Mouse (Mus musculus) layer of hippocampus, adult 8-10 months (tissue): ENCODE results near the gene Chd6. TPM values are rescaled to one million over a fixed set of nuclear protein-coding genes. Genes with fewer than 3 reads are reported as not detected.
"Not testable (repeated sequence)": the region's sequence is repeated elsewhere in the genome, so short reads cannot be mapped to it uniquely, and the experiment has no call there.

Experiments used
- DNase-seq, 2 experiments: peaks; one replicate each; pipeline ENCODE4 v3.0.0; 2022; ENCODE audit warnings: low spot score in 2 of 2
- total RNA-seq, 4 experiments: library from RNA; stranded (reverse); gene quantifications; 2 replicates each; pipeline ENCODE4 v1.2.4; 2022

The Chd6 gene
- total RNA-seq, 4 experiments from 2014 or later, result 56.4 to 73.8 (median 61.9) TPM

- DNase-seq, result no peak
Observed at GRCm38 (mm10) chr2:160990339-160991070, 118.4 kb downstream of the Chd6 start.

DNA sequence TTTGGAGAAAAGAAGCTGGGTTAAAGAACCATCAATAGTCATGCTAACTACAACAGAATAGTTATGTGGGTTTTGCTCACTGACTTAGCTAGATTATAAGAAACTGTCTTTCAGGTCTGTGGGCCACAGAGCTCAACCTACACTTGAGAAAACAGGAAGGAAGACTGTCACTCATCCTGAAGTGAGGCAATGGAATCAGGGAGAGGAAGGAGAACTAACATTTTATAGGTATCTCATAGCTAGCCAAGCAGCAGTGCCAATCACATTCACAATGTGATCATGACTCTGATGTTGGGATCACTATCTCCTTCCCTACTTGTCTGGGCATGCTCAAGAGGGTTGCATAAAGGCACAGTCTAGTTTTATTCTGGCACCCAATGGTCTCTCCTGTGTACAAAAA lies 121.4 kb downstream of the Chd6 start:
- no peak for DNase-seq

DNA sequence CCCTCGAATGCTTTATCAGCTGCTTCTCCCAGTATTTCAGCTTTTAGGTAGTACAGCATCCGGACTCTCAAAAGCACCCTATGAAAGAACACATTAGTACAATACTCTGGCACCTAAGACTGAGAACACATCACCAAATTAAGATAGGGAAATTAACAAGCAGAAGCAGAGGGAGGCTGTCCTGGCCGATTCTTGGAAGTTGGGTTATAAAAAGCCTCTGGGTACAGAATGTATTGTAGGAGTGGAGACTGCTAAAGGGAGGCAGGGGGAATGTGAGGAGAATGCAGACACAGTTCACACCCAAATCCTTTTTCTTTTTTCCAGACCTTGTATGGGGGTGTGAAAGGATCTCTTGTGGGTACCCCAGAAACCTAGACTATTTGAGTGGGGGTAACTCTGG lies 126.2 kb downstream of the Chd6 start:
- no peak for DNase-seq

GRCm38 (mm10) chr2:160981791-160982190 lies 127.1 kb downstream of the Chd6 start:
- no peak for DNase-seq

- no peak for DNase-seq
Observed at GRCm38 (mm10) chr2:160978651-160979050, 130.2 kb downstream of the Chd6 start.

GRCm38 (mm10) chr2:160977248-160977647 lies 131.6 kb downstream of the Chd6 start:
- no peak for DNase-seq

DNA sequence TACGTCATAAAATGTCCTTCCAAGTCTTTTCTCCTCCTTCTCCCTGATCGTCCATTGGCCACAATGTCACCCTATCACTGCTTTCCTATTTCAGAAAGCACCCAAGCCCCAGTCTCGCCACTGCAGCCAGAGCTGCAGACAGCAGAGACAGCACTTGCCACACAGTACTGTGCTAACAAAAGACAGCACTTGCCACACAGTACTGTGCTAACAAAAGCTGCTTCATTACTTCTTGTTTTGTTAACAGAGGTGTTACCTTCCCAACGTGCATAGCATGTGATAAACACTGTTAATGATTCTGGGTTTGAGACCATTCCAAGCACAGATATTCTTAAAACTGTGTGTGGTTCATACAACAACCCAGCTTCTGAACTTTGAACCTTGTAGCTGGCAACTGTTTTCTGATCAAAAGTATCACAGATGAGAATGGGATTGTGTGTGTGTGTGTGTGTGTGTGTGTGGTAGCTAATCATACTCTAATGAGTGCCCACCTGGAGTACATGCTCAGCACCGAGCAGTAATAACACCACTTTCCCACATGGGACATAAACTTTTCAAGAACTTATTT lies 135.1 kb downstream of the Chd6 start:
- no peak for DNase-seq

- DNase-seq, result no peak
Observed at GRCm38 (mm10) chr2:160972103-160972792, 136.6 kb downstream of the Chd6 start.

DNA sequence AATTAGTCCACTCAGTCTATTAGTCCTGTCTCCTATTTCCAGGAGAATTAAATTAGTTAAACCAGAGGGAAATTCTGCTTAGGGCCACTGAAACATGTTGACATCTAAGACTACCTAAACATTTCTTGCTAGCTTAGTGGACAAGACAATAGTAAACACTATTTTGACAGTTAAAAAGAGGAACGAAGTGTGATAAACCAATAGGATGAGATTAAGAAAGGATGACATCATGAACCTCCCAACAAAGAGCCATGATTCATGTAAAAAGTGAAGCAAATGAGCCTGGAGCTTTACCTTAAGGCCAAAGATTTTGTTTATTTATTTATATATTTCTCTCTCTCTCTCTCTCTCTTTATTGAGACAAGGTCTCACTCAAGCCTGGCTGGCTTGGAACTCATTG lies 146.7 kb downstream of the Chd6 start:
- no peak for DNase-seq

DNA sequence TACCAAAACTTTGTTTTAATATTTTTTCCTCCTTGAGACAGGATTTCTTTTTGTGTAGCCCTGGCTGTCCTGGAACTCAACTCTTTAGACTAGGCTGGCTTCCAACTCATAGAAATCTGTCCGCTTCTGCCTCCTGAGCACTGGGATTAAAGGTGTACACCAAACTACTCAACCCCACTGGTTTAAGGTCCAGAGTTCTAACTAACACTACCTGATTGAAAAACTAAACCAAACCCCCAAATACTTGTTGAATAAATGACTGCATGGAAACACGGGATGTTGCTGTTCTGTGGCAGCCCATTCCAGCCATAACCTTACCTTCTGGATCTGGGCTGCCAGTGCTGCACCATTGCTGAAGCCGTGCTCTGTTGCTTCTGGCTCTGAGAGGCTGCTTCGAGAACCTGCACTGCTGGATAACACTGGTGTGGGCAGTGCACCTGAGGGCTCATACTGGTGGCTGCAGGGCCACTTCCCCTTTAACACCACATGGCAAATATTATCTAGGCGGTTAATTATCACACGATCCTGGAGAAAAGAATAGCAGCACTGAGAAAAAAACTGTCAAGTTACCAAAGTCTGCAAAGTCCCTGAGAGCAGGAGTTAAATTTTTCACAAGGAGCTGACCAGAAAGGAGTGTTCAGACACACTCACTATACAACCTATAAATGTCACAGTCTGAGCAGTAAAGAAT lies 147.8 kb downstream of the Chd6 start:
- DNase-seq, result no peak

DNA sequence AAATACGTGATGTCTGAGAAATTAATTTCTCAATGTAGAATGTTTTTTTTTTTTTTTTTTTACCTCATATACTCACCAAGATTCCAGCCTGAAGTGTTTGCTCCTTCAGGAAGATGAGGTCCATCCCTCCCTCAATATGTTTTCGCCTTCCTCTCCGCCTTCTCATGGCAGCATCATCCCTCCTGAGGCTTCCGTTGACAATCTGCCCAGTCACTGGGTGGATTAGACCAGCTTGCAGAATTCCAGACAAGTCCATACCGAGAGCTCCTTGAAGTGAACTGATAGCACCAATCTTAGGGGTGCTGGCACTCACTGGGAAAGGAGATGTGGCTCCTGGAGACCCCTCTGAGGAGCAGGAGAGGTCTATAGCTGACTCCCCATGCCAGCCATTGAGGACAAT lies 149.0 kb downstream of the Chd6 start:
- no peak for DNase-seq

GRCm38 (mm10) chr2:160958737-160959136 lies 150.1 kb downstream of the Chd6 start:
- no peak for DNase-seq

- DNase-seq, result not testable (repeated sequence)
Observed at GRCm38 (mm10) chr2:160957801-160958200, 151.1 kb downstream of the Chd6 start.

GRCm38 (mm10) chr2:160957307-160957706 lies 151.6 kb downstream of the Chd6 start:
- not testable (repeated sequence) for DNase-seq

DNA sequence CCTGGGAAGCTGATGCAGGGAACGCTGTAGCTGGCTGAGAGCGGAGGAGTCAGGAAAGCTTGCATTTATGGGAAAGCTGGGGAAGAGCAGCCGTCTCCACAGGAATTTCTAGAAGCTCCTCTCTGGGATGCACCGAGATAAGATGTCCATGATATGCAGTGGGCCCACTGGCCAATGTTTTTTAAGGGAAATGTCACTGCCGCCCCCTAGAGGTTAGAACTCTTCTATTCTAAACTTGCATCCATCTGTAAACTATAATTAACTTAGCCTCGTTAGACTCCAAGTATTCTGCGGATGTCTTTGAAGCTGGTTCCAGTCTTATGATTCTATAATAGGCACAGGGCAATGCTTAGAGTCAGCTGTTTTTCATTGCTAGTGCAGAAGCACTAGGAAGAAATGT lies 153.5 kb downstream of the Chd6 start:
- DNase-seq, result no peak

- DNase-seq, result no peak
Observed at GRCm38 (mm10) chr2:160954541-160954940, 154.3 kb downstream of the Chd6 start.

DNA sequence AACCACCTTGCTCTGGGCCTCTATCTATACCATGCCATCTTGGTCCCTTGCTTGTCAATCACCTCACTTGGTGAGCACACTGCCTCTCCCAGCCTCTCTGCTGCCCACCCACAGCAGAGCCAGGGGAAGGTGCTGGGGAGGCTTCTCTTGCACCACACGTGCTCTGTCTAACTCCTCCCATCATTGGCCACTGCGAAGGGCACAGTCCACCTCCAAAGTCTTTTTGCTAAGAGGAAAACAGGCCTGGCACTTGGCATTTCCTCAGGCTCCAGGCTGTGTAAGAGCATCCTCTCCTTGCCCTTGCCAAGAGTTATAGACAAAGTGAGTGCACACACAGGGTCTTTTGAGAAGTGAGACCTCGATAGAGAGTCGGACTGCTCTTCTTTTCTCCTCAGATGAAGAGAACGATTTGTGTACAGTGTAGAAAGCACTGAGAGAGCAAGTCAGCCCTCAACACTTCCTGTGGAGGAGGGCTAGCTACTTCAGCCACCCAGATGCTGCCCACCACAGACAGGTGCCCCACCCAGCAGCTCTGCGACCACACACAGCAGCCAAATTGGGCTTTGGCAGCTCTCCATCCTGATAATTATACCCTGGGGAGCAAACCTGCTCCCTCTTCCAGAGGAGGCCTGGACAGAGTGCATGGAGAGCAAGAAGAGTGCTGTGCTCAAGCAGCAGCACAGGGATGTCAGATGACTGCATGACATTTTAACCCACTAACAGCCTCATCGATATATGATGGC lies 155.6 kb downstream of the Chd6 start:
- DNase-seq, result no peak

DNA sequence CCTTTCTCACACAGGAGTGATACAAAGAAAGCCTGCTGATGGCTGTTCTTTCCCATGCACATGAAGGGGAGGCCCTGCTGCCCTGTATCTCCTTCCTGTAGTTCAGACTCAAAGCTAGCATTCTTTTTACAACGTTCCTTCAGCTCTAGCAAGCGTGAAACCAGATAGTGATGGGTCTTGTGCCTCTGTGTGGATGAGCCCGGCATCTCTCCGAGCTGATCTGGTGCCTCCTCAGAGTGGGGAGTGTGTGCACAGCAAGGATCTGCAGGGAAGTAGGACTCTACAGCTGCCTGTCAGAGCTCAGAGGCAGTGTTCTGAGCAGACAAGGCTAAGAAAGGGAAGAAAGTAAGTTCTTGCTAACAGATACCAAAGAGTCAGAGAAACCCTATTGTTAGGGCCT lies 157.3 kb downstream of the Chd6 start:
- no peak for DNase-seq

DNA sequence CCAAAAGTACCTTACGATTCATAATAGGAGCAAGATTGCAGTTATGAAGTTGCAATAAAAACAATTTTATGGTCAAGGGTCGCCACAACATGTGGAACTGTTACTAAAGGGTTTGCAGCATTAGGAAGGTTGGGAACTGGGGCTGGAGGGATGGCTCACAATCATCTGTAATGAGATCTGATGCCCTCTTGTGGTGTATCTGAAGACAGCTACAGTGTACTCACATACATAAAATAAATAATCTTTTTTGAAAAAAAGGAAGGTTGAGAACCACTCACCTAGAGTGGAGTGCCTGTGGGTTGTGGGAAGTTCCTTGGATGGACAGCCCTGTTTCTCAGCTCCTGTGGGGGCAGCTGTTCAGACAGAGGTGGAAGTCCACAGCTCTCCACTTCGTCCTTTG lies 166.4 kb downstream of the Chd6 start:
- DNase-seq, result no peak

DNA sequence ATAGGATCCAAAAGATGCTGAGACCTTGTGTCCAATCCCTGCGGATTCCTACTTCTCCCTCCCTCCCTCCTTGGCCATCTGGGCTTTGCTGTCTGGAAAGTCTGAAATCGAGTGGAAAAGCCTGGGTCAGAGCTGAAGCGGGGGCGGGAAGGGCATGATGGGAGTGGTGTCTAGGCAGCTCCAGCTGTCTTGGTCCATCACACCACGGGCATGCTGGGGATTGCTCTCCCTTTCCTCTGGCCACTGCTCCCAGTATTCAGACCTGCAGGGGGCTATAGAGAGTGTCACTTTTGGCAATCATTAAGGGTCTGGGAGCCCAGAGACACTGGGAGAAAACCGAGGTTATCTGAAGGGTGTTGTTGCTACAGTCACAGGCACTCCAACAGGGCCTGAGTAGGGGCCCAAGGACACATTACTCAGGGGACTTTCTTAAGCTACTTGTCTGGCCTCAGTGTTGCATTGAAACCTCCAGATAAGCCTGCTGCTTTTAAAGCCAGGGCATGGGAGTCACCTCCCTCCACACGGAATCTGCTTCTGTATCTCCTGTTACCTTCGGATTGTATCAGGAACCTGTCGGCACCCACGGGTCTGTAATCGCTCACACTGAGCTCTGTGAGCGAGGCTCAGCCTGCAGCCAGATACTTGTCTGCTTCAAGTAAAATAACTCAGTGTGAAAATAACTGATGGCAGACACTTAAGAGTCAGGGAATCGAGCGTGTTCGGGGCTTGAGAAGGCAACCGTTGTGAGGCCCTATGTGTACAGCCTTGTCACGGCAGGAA lies 167.8 kb downstream of the Chd6 start:
- no peak for DNase-seq

DNA sequence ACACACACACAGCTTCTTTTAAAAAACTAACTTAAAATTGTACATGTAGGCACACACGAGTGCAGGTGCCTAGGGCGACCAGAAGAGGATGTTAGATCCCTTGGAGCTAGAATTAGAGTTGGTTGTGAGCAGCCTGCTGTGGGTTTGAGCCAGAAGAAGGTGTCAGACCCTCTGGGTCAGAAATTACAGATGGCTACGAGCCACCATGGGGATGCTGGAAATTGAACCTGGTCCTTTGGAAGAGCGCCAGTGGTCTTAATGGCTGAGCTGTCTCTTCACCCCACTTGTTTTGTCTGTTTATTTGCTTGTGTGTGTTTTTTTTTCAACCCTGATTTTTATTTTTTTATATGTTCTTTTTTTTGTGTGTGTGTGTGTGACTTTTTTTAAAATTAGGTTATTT lies 174.4 kb downstream of the Chd6 start:
- DNase-seq, result no peak
